Mouse (Mus musculus): ENCODE measurements around the gene Dach1. TPM values are rescaled to one million over a fixed set of nuclear protein-coding genes. Genes with fewer than 3 reads are reported as not detected.

Dach1 gene
- polyA plus RNA-seq, 1 experiment, result not detected

GRCm38 (mm10) chr14:97774135-97774767, 395.3 kb downstream of the Dach1 start:
- no peaks in the 10 kb centered on the region for H3K27me3 ChIP-seq (ENCODE audit: control insufficient read depth)
- no peak for TF ChIP-seq GATA1 (IDR thresholded peaks at IDR 0.05; ENCODE audit: low read length)
- no peak for TF ChIP-seq TAL1 (IDR thresholded peaks at IDR 0.05; ENCODE audit: low read length)
- no peaks in the 10 kb centered on the region for H3K4me1 ChIP-seq (ENCODE audit: control insufficient read depth)
- peaks cover 6% of the 10 kb centered on the region for H3K9me3 ChIP-seq (ENCODE audit: control insufficient read depth, low read length)
- no peaks in the 10 kb centered on the region for H3K36me3 ChIP-seq (ENCODE audit: control insufficient read depth)
- no peak overlapping the region for H3K4me3 ChIP-seq (replicated peaks)

GRCm38 (mm10) chr14:97754400-97754799, 415.2 kb downstream of the Dach1 start:
- TF ChIP-seq GATA1 (IDR thresholded peaks at IDR 0.05; ENCODE audit: low read length) (no peak), TAL1 (IDR thresholded peaks at IDR 0.05; ENCODE audit: low read length) (no peak)
- Histone ChIP-seq H3K4me3 (replicated peaks) (no peak overlapping the region), H3K9me3 (ENCODE audit: control insufficient read depth, low read length) (0 out of 2 replicates have a peak, but pooled peaks cover 3% of the 10 kb centered on the region), H3K4me1 (ENCODE audit: control insufficient read depth) (no peaks in the 10 kb centered on the region), H3K27me3 (ENCODE audit: control insufficient read depth) (no peaks in the 10 kb centered on the region), H3K36me3 (ENCODE audit: control insufficient read depth) (no peaks in the 10 kb centered on the region)

DNA sequence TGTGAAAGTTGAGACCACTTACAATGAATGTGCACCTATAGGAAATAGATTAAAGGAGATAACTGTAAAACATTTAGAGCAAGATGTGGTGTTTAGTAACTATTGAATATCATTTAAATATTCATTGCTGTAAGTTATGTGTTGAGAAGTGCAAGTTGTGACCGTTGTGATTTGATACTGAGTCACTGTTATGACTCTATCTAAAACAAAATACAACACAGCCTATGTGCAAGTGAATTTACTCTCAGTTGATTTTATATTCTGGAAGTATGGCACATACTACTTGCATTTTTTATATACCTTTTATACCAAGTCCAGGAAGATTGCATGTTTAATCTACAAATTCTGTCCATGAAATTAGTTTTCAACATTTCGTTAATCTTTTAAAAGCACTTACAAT, 415.6 kb downstream of the Dach1 start:
- TF ChIP-seq GATA1 (IDR thresholded peaks at IDR 0.05; ENCODE audit: low read length), result no peak
- H3K9me3 ChIP-seq (ENCODE audit: control insufficient read depth, low read length), result 0 out of 2 replicates have a peak, but pooled peaks cover under 1% of the 10 kb centered on the region
- no peak overlapping the region for H3K4me3 ChIP-seq (replicated peaks)
- H3K36me3 ChIP-seq (ENCODE audit: control insufficient read depth), result no peaks in the 10 kb centered on the region
- no peaks in the 10 kb centered on the region for H3K4me1 ChIP-seq (ENCODE audit: control insufficient read depth)
- H3K27me3 ChIP-seq (ENCODE audit: control insufficient read depth), result no peaks in the 10 kb centered on the region

DNA sequence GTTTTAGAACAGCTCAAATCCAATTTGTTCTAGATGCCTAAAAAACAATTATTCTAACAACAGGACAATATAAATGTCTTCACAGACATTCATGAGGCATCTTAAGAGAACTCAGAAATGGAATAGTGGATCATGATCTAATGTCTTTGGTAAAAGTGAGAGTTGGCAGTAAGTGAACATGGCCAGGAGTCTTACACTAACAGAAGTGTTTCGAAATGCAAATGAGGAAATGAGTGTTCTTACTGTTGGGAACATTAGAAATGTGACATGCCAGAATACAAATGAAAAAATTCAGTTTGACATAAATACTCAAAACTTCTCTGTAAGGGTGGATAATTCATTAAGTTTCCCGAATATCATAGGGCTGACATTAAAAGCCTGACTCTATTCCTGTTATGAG, 426.3 kb downstream of the Dach1 start:
- H3K9me3 ChIP-seq (ENCODE audit: control insufficient read depth, low read length), result no peaks in the 10 kb centered on the region
- no peaks in the 10 kb centered on the region for H3K4me1 ChIP-seq (ENCODE audit: control insufficient read depth)
- TF ChIP-seq TAL1 (IDR thresholded peaks at IDR 0.05; ENCODE audit: low read length), result no peak
- TF ChIP-seq GATA1 (IDR thresholded peaks at IDR 0.05; ENCODE audit: low read length), result no peak
- no peaks in the 10 kb centered on the region for H3K36me3 ChIP-seq (ENCODE audit: control insufficient read depth)
- H3K4me3 ChIP-seq (replicated peaks), result no peak overlapping the region
- H3K27me3 ChIP-seq (ENCODE audit: control insufficient read depth), result no peaks in the 10 kb centered on the region

- Histone ChIP-seq H3K4me1 (ENCODE audit: control insufficient read depth) (no peaks in the 10 kb centered on the region), H3K9me3 (ENCODE audit: control insufficient read depth, low read length) (no peaks in the 10 kb centered on the region), H3K36me3 (ENCODE audit: control insufficient read depth) (no peaks in the 10 kb centered on the region), H3K27me3 (ENCODE audit: control insufficient read depth) (no peaks in the 10 kb centered on the region), H3K4me3 (replicated peaks) (no peak overlapping the region)
- TF ChIP-seq TAL1 (IDR thresholded peaks at IDR 0.05; ENCODE audit: low read length) (no peak), GATA1 (IDR thresholded peaks at IDR 0.05; ENCODE audit: low read length) (no peak)
Measured at GRCm38 (mm10) chr14:97742785-97743184, 426.8 kb downstream of the Dach1 start.

Measured in erythroblast, embryonic 14.5 days (primary cell).